Mouse (Mus musculus) lung, embryonic 15.5 days (tissue): ENCODE data around the gene Erbin. TPM values are rescaled to one million over a fixed set of nuclear protein-coding genes. Genes with fewer than 3 reads are reported as not detected.

Source experiments
- ATAC-seq: fragments of 200-750 bp; cut with Nextera tagmentation; 2 replicates; pipeline ENCODE4 v1.8.0; 2017; ENCODE audit warnings: moderate number of reproducible peaks, borderline replicate concordance; ENCODE audit not compliant: low FRiP score, low TSS enrichment; ENCODE audit errors: extremely low read depth
- H3K27ac ChIP-seq: fragments of 300-500 bp; sonication (generic); 2 replicates; pipeline ENCODE4 v1.5.1; 2015; ENCODE audit warnings: moderate library complexity, mild to moderate bottlenecking, inconsistent platforms
- H3K27me3 ChIP-seq: fragments of 300-500 bp; sonication (generic); 2 replicates; pipeline ENCODE4 v1.6.1; 2015; ENCODE audit warnings: inconsistent platforms
- H3K36me3 ChIP-seq: fragments of 300-500 bp; sonication (generic); 2 replicates; pipeline ENCODE4 v1.6.1; 2015; ENCODE audit warnings: inconsistent platforms
- H3K4me1 ChIP-seq: fragments of 300-500 bp; sonication (generic); 2 replicates; pipeline ENCODE4 v1.6.1; 2015; ENCODE audit warnings: inconsistent platforms
- H3K4me2 ChIP-seq: fragments of 300-500 bp; sonication (generic); 2 replicates; pipeline ENCODE4 v1.6.1; 2015; ENCODE audit warnings: inconsistent platforms, mild to moderate bottlenecking, moderate library complexity
- H3K4me3 ChIP-seq: fragments of 300-500 bp; sonication (generic); 2 replicates; pipeline ENCODE4 v1.5.1; 2015; ENCODE audit warnings: mild to moderate bottlenecking, inconsistent platforms
- H3K9ac ChIP-seq: fragments of 300-500 bp; sonication (generic); 2 replicates; pipeline ENCODE4 v1.6.1; 2015; ENCODE audit warnings: inconsistent platforms
- H3K9me3 ChIP-seq: fragments of 300-500 bp; sonication (generic); 2 replicates; pipeline ENCODE4 v1.6.1; 2016; ENCODE audit warnings: inconsistent platforms
- WGBS: fragments of 180-500 bp; shearing (Covaris S2); methylation state at CpG from one replicate; pipeline ENCODE4 v1.1.7; 2015; 5-methylcytosine and 5-hydroxymethylcytosine counted together
- polyA plus RNA-seq: library from polyadenylated mRNA; unstranded; fragments of >200 nt; fragmentation: Nextera tagmentation; extraction: Ambion mirVana; gene quantifications from 2 replicates; pipeline ENCODE4 v1.2.1, GENCODE M21; 2015

The Erbin gene
- polyA plus RNA-seq = 17.2 and 17.9 TPM in 2 replicates

- peak; percentile 66 for ATAC-seq
- 1% methylated on average over 93 of the region's 93 CpGs for WGBS
- Histone ChIP-seq H3K4me1 (peaks cover 42% of the 10 kb centered on the region), H3K4me2 (peak within 1 kb of the TSS; percentile 88), H3K27ac (peak within 1 kb of the TSS; percentile 100), H3K36me3 (no peaks in the 10 kb centered on the region), H3K9me3 (no peaks in the 10 kb centered on the region), H3K27me3 (no peaks in the 10 kb centered on the region), H3K4me3 (peak within 1 kb of the TSS; percentile 70), H3K9ac (peak within 1 kb of the TSS; percentile 87)
These were observed at the start of gene Erbin for GRCm38 (mm10) chr13:103920261-103920932. Gene Erbin, minus strand, starts transcription at chr13:103920514.

- no peaks in the 10 kb centered on the region for H3K36me3 ChIP-seq
- no peak overlapping the region for H3K9ac ChIP-seq
- H3K27me3 ChIP-seq = no peaks in the 10 kb centered on the region
- no peak overlapping the region for H3K4me2 ChIP-seq
- H3K9me3 ChIP-seq = no peaks in the 10 kb centered on the region
- H3K4me1 ChIP-seq = peaks cover 9% of the 10 kb centered on the region
- H3K4me3 ChIP-seq = no peak overlapping the region
- H3K27ac ChIP-seq = no peak overlapping the region
- WGBS = 68% methylated on average over 6 of the region's 6 CpGs
- no peak for ATAC-seq
These were observed 49.6 kb upstream of the Erbin start for GRCm38 (mm10) chr13:103969912-103970311.

GRCm38 (mm10) chr13:103967987-103968386, 47.7 kb upstream of the Erbin start:
- no peaks in the 10 kb centered on the region for H3K36me3 ChIP-seq
- no peak overlapping the region for H3K9ac ChIP-seq
- H3K27ac ChIP-seq = no peak overlapping the region
- no peak for ATAC-seq
- H3K27me3 ChIP-seq = no peaks in the 10 kb centered on the region
- H3K4me2 ChIP-seq = no peak overlapping the region
- no peaks in the 10 kb centered on the region for H3K9me3 ChIP-seq
- peaks cover 6% of the 10 kb centered on the region; the same call in 1 of the 2 replicates for H3K4me1 ChIP-seq
- 86% methylated on average over 9 of the region's 9 CpGs for WGBS
- H3K4me3 ChIP-seq = no peak overlapping the region

GRCm38 (mm10) chr13:103966696-103967215, 46.4 kb upstream of the Erbin start:
- Histone ChIP-seq H3K4me1 (peaks cover 9% of the 10 kb centered on the region; the same call in 1 of the 2 replicates), H3K27me3 (no peaks in the 10 kb centered on the region), H3K4me2 (no peak overlapping the region), H3K4me3 (no peak overlapping the region), H3K9ac (no peak overlapping the region), H3K9me3 (no peaks in the 10 kb centered on the region), H3K36me3 (no peaks in the 10 kb centered on the region), H3K27ac (no peak overlapping the region)
- no peak for ATAC-seq
- WGBS = 71% methylated on average over 8 of the region's 8 CpGs

GRCm38 (mm10) chr13:103965187-103965586, 44.9 kb upstream of the Erbin start:
- 80% methylated on average over 2 of the region's 2 CpGs for WGBS
- ATAC-seq = no peak

DNA sequence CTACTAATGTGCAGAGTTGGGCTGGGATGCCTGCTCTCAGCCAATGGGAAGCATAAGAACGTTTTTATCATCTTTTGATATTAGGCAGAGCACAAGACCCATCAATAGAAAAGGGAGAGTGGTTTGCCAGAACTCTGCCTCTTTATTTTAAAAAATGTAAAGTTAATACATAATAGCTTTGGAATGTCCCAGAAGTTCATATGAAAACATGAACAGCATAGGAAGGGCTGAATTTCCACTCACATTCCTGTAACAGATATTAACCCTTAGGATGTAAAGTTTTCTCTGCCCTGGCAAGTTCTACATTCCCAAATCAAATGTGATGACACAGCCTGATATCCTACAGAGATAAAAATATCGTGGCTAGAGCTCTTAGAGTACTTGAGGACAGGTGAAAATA, 42.8 kb upstream of the Erbin start:
- Histone ChIP-seq H3K27ac (peak overlapping the region; percentile 41; the same call in 1 of the 2 replicates), H3K36me3 (no peaks in the 10 kb centered on the region), H3K27me3 (no peaks in the 10 kb centered on the region), H3K9me3 (no peaks in the 10 kb centered on the region), H3K4me3 (no peak overlapping the region), H3K4me2 (no peak overlapping the region), H3K9ac (no peak overlapping the region), H3K4me1 (peaks cover 11% of the 10 kb centered on the region; the same call in 1 of the 2 replicates)
- 30% methylated on average over 2 of the region's 2 CpGs for WGBS
- no peak for ATAC-seq

More at GRCm38 (mm10) chr13:103965187-103965586, 44.9 kb upstream of the Erbin start:
- Histone ChIP-seq H3K4me1 (peaks cover 9% of the 10 kb centered on the region; the same call in 1 of the 2 replicates), H3K4me2 (no peak overlapping the region), H3K4me3 (no peak overlapping the region), H3K9me3 (no peaks in the 10 kb centered on the region), H3K36me3 (no peaks in the 10 kb centered on the region), H3K27ac (no peak overlapping the region), H3K27me3 (no peaks in the 10 kb centered on the region), H3K9ac (no peak overlapping the region)

DNA sequence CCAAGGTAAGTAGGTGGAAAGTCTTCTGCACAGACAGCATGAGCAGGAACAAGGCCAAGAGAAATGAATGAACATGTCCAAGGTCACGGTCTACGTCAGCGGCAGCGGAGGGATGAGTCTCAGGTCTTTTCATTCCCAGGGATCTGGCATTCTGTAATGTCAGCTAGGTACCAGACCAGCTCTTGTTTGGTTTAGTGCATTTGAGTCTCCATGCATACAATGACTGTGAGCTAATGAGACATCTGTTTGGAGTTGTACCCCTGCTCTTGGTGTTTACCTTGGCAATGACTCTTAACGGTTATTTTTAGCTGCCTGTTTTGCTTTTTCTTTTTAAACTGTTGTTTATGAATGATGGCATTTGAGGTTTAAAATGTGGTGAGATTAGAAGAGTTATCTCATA, 39.5 kb upstream of the Erbin start:
- no peak overlapping the region for H3K9ac ChIP-seq
- no peaks in the 10 kb centered on the region for H3K27me3 ChIP-seq
- no peak for ATAC-seq
- 70% methylated on average over 5 of the region's 5 CpGs for WGBS
- no peak overlapping the region for H3K4me3 ChIP-seq
- no peaks in the 10 kb centered on the region for H3K9me3 ChIP-seq
- H3K4me2 ChIP-seq = no peak overlapping the region
- no peak overlapping the region for H3K27ac ChIP-seq
- no peaks in the 10 kb centered on the region for H3K36me3 ChIP-seq
- H3K4me1 ChIP-seq = peaks cover 11% of the 10 kb centered on the region; the same call in 1 of the 2 replicates

- Histone ChIP-seq H3K36me3 (no peaks in the 10 kb centered on the region), H3K4me1 (peaks cover 10% of the 10 kb centered on the region; the same call in 1 of the 2 replicates), H3K9ac (no peak overlapping the region), H3K4me3 (no peak overlapping the region), H3K9me3 (no peaks in the 10 kb centered on the region), H3K4me2 (no peak overlapping the region), H3K27ac (no peak overlapping the region), H3K27me3 (no peaks in the 10 kb centered on the region)
- 69% methylated on average over 9 of the region's 9 CpGs for WGBS
- no peak for ATAC-seq
These were observed 38.4 kb upstream of the Erbin start for GRCm38 (mm10) chr13:103958607-103959123.

- Histone ChIP-seq H3K9ac (no peak overlapping the region), H3K4me2 (no peak overlapping the region), H3K27ac (no peak overlapping the region), H3K27me3 (no peaks in the 10 kb centered on the region), H3K36me3 (no peaks in the 10 kb centered on the region), H3K4me1 (0 out of 2 replicates have a peak, but pooled peaks cover 2% of the 10 kb centered on the region), H3K4me3 (no peak overlapping the region), H3K9me3 (no peaks in the 10 kb centered on the region)
- ATAC-seq = no peak
- WGBS = 32% methylated on average over 8 of the region's 8 CpGs
These were observed 37.0 kb upstream of the Erbin start for GRCm38 (mm10) chr13:103957175-103957940.

GRCm38 (mm10) chr13:103955652-103956051, 35.3 kb upstream of the Erbin start:
- Histone ChIP-seq H3K36me3 (no peaks in the 10 kb centered on the region), H3K9me3 (no peaks in the 10 kb centered on the region), H3K27me3 (no peaks in the 10 kb centered on the region), H3K4me3 (no peak overlapping the region), H3K4me2 (no peak overlapping the region), H3K27ac (no peak overlapping the region), H3K9ac (no peak overlapping the region), H3K4me1 (0 out of 2 replicates have a peak, but pooled peaks cover 2% of the 10 kb centered on the region)
- 43% methylated on average over 2 of the region's 2 CpGs for WGBS
- no peak for ATAC-seq

DNA sequence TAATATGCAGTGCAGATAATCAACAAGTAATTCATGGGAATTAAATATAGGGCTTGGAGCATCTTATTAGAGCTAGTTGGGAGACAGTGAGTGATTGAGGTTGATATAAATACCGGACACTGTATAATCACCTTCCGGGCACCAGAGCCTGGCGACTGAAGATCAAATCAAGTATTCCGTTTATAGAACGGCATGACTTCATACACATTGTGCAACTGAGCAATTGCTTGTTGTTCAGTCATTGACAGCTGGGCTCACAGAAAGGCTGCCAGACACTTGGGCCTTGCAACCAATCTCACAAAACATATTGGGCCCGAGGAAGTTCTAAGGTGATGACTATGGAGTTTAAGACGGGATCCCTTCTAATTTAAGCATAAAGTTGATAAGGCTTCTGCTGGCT, 31.1 kb upstream of the Erbin start:
- no peaks in the 10 kb centered on the region for H3K4me1 ChIP-seq
- H3K27ac ChIP-seq = no peak overlapping the region
- H3K27me3 ChIP-seq = no peaks in the 10 kb centered on the region
- ATAC-seq = no peak
- H3K9ac ChIP-seq = no peak overlapping the region
- 67% methylated on average over 7 of the region's 7 CpGs for WGBS
- no peak overlapping the region for H3K4me2 ChIP-seq
- H3K9me3 ChIP-seq = no peaks in the 10 kb centered on the region
- no peaks in the 10 kb centered on the region for H3K36me3 ChIP-seq
- no peak overlapping the region for H3K4me3 ChIP-seq

DNA sequence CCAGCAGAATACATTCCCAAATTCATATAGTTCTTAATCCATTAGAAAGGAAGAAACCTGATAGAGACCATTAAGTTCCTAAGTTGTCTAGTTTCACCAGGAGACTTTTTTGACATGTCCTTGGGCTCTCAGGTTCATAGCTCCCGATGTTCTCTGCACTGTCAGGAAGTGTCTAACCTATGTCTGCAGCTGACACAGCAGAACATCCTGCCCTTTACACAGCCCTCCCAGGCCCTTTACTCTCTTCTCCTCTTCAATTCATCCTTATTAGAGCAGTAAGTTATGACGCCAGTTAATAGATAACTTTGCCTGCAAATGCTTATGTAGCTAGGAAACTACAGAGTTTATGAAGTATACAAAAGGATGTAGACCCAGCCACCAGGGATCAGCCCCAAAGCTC, 20.5 kb upstream of the Erbin start:
- Histone ChIP-seq H3K9me3 (no peaks in the 10 kb centered on the region), H3K27me3 (no peaks in the 10 kb centered on the region), H3K36me3 (no peaks in the 10 kb centered on the region), H3K4me1 (no peaks in the 10 kb centered on the region), H3K4me3 (no peak overlapping the region), H3K9ac (no peak overlapping the region), H3K27ac (no peak overlapping the region), H3K4me2 (no peak overlapping the region)
- 67% methylated on average over 2 of the region's 2 CpGs for WGBS
- no peak for ATAC-seq
